Mouse (Mus musculus): ENCODE results near the gene Slc31a1.

GRCm38 (mm10) chr4:62328941-62329660 lies 31.4 kb upstream of the Slc31a1 start:
- TF ChIP-seq POLR2A (IDR thresholded peaks at IDR 0.05; ENCODE audit: borderline replicate concordance, control insufficient read depth, low read depth, low read length) (no peak), CTCF (IDR thresholded peaks at IDR 0.05; ENCODE audit: control insufficient read depth, insufficient read depth, low read length) (no peak)

All from bone marrow, adult 2 months (tissue).